Mouse (Mus musculus) cerebellum, postnatal 25 days (tissue): ENCODE data around the gene Gm10912.
"Not testable (repeated sequence)": the region's sequence is repeated elsewhere in the genome, so short reads cannot be mapped to it uniquely, and the experiment has no call there.

Source experiments
- DNase-seq, 2 experiments: peaks; one replicate each; pipeline ENCODE4 v3.0.0; 2021; ENCODE audit warnings: mixed read lengths in 2 of 2

Gm10912 gene

GRCm38 (mm10) chr2:104068450-104068849, 2.8 kb downstream of the Gm10912 start, which contains the start of gene Gm10799:
Gene Gm10799, minus strand, starts transcription at chr2:104068550.
- DNase-seq = not testable (repeated sequence)

- DNase-seq = peak; percentile 51 to 69
Observed at GRCm38 (mm10) chr2:104069704-104070185, 4.1 kb downstream of the Gm10912 start, which contains the start of gene Cd59b. Gene Cd59b, plus strand, starts transcription at chr2:104069849.

GRCm38 (mm10) chr2:104078285-104078684, 12.7 kb downstream of the Gm10912 start:
- DNase-seq = not testable (repeated sequence)

- not testable (repeated sequence) for DNase-seq
Observed at GRCm38 (mm10) chr2:104081436-104082050, 15.9 kb downstream of the Gm10912 start.

- no peak for DNase-seq
Observed at GRCm38 (mm10) chr2:104082474-104082873, 16.8 kb downstream of the Gm10912 start.

- DNase-seq = not testable (repeated sequence)
Observed at GRCm38 (mm10) chr2:104084027-104084426, 18.4 kb downstream of the Gm10912 start.

- not testable (repeated sequence) for DNase-seq
Observed at GRCm38 (mm10) chr2:104087562-104087961, 21.9 kb downstream of the Gm10912 start.

- DNase-seq = no peak
Observed at GRCm38 (mm10) chr2:104093305-104093704, 27.7 kb downstream of the Gm10912 start.

GRCm38 (mm10) chr2:104095741-104096213, 30.2 kb downstream of the Gm10912 start, which contains the start of gene Cd59a:
Gene Cd59a, plus strand, starts transcription at chr2:104095801.
- peak; percentile 65 to 78 for DNase-seq

- DNase-seq = no peak
Observed at GRCm38 (mm10) chr2:104096256-104096655, 30.6 kb downstream of the Gm10912 start.

- DNase-seq = not testable (repeated sequence)
Observed at GRCm38 (mm10) chr2:104096796-104097195, 31.2 kb downstream of the Gm10912 start.

GRCm38 (mm10) chr2:104097396-104097795, 31.8 kb downstream of the Gm10912 start:
- not testable (repeated sequence) for DNase-seq

GRCm38 (mm10) chr2:104098529-104099230, 33.1 kb downstream of the Gm10912 start:
- DNase-seq = no peak

- no peak for DNase-seq
Observed at GRCm38 (mm10) chr2:104099231-104099585, 33.6 kb downstream of the Gm10912 start.

GRCm38 (mm10) chr2:104099946-104100345, 34.3 kb downstream of the Gm10912 start:
- no peak for DNase-seq

- no peak for DNase-seq
Observed at GRCm38 (mm10) chr2:104104800-104105199, 39.2 kb downstream of the Gm10912 start.

- not testable (repeated sequence) for DNase-seq
Observed at GRCm38 (mm10) chr2:104109021-104109420, 43.4 kb downstream of the Gm10912 start.

- no peak for DNase-seq
Observed at GRCm38 (mm10) chr2:104109528-104109927, 43.9 kb downstream of the Gm10912 start.

- no peak for DNase-seq
Observed at GRCm38 (mm10) chr2:104110031-104110430, 44.4 kb downstream of the Gm10912 start.

GRCm38 (mm10) chr2:104111170-104111797, 45.7 kb downstream of the Gm10912 start:
- not testable (repeated sequence) for DNase-seq

GRCm38 (mm10) chr2:104113563-104113962, 47.9 kb downstream of the Gm10912 start:
- DNase-seq = not testable (repeated sequence)

GRCm38 (mm10) chr2:104114898-104115297, 49.3 kb downstream of the Gm10912 start:
- DNase-seq = no peak
